Mouse (Mus musculus): ENCODE measurements around the gene Plekhm3. TPM values are rescaled to one million over a fixed set of nuclear protein-coding genes. Genes with fewer than 3 reads are reported as not detected.

Plekhm3 gene
- polyA plus RNA-seq, 1 experiment from 2014 or later, result 8.9 TPM

DNA sequence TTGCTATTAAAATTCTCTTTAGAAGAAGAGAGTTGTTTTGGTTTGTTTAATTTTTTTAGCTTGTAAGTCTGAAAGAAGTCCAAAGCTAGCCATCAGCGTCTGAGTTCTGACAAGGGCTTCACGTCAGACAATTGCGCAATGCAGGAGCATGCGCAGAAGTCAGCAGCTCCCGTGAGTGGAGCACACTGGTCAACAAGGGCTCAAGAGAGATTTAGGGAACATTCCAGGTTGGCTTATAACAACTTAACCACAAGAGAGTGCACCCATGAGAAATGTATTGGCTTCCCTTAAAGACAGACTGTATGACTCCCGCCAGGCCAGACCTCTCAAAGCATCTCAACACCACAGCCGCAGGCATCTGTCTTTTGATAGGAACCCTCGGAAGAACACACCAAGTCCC lies 203.5 kb downstream of the Plekhm3 start:
- WGBS, result 87% methylated on average over 8 of the region's 8 CpGs
- Histone ChIP-seq H3K27ac (no peak overlapping the region), H3K9me3 (no peaks in the 10 kb centered on the region), H3K27me3 (no peaks in the 10 kb centered on the region; the same call in 1 of the 2 replicates), H3K4me3 (replicated peaks) (no peak overlapping the region), H3K4me1 (no peaks in the 10 kb centered on the region), H3K4me2 (no peak overlapping the region), H3K9ac (no peak overlapping the region), H3K36me3 (replicated peaks) (no peaks in the 10 kb centered on the region)
- ATAC-seq (ENCODE audit: low FRiP score), result no peak

- Histone ChIP-seq H3K9me3 (no peaks in the 10 kb centered on the region), H3K27me3 (peaks cover 6% of the 10 kb centered on the region), H3K4me1 (no peaks in the 10 kb centered on the region), H3K27ac (no peak overlapping the region), H3K4me3 (replicated peaks) (no peak overlapping the region), H3K9ac (no peak overlapping the region), H3K4me2 (no peak overlapping the region), H3K36me3 (replicated peaks) (no peaks in the 10 kb centered on the region)
- ATAC-seq (ENCODE audit: low FRiP score), result no peak
Measured at GRCm38 (mm10) chr1:64744616-64745015, 212.0 kb downstream of the Plekhm3 start.

- no peak for ATAC-seq (ENCODE audit: low FRiP score)
- H3K4me3 ChIP-seq (replicated peaks), result no peak overlapping the region
- no peaks in the 10 kb centered on the region for H3K36me3 ChIP-seq (replicated peaks)
- H3K27ac ChIP-seq, result no peak overlapping the region
- no peak overlapping the region for H3K9ac ChIP-seq
- peaks cover 13% of the 10 kb centered on the region for H3K4me1 ChIP-seq
- H3K4me2 ChIP-seq, result no peak overlapping the region
- 93% methylated on average over 18 of the region's 18 CpGs for WGBS
- no peaks in the 10 kb centered on the region for H3K9me3 ChIP-seq
- H3K27me3 ChIP-seq, result peaks cover 22% of the 10 kb centered on the region
Measured at GRCm38 (mm10) chr1:64742741-64743408, 213.7 kb downstream of the Plekhm3 start.

DNA sequence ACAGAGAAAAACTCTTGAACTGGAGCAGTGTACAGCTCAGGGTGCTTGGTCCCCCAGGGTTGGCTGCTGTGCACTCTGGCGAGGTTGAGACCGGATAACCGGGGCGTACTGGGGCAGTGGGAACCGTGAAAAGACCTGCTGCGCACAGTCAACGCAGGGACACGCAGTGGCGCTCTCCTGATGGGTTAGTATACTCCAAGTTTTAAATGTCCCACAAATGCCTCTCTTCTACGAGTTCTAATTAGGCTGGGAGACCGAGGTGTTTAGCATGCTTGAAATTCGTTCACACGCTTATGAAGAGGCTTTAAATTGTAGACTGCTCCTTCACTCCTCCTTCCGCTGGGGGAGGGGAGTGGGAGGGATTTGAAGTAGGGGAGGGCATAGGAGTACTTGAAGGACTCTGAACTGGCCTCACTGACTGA lies 218.0 kb downstream of the Plekhm3 start:
- Histone ChIP-seq H3K4me2 (peak overlapping the region; percentile 96), H3K9me3 (no peaks in the 10 kb centered on the region), H3K36me3 (replicated peaks) (no peaks in the 10 kb centered on the region), H3K4me3 (replicated peaks) (peak overlapping the region; percentile 62; the same call in 1 of the 2 replicates), H3K27me3 (peaks cover 57% of the 10 kb centered on the region), H3K9ac (0 out of 2 replicates have a peak overlapping the region, but pooled peaks have one; percentile 29), H3K4me1 (peaks cover 48% of the 10 kb centered on the region), H3K27ac (no peak overlapping the region)
- under 1% methylated on average over 14 of the region's 14 CpGs for WGBS
- ATAC-seq (ENCODE audit: low FRiP score), result no peak

- ATAC-seq (ENCODE audit: low FRiP score), result peak; percentile 0; the same call in 1 of the 2 replicates
- Histone ChIP-seq H3K4me1 (peaks cover 53% of the 10 kb centered on the region), H3K36me3 (replicated peaks) (no peaks in the 10 kb centered on the region), H3K27ac (no peak overlapping the region), H3K4me3 (replicated peaks) (peak overlapping the region; percentile 62), H3K9ac (0 out of 2 replicates have a peak overlapping the region, but pooled peaks have one; percentile 29), H3K27me3 (peaks cover 61% of the 10 kb centered on the region), H3K9me3 (no peaks in the 10 kb centered on the region), H3K4me2 (peak overlapping the region; percentile 96)
- WGBS, result under 1% methylated on average over 11 of the region's 11 CpGs
Measured at GRCm38 (mm10) chr1:64738180-64738555, 218.5 kb downstream of the Plekhm3 start.

GRCm38 (mm10) chr1:64737502-64738179 lies 219.0 kb downstream of the Plekhm3 start, which contains the start of gene Fzd5:
Fzd5 (minus strand) TSS chr1:64737751.
- H3K27ac ChIP-seq, result peak within 1 kb of the TSS; percentile 61
- no peaks in the 10 kb centered on the region for H3K36me3 ChIP-seq (replicated peaks)
- H3K4me3 ChIP-seq (replicated peaks), result peak within 1 kb of the TSS; percentile 62
- ATAC-seq (ENCODE audit: low FRiP score), result peak; percentile 93
- H3K9ac ChIP-seq, result peak within 1 kb of the TSS; percentile 68
- no peaks in the 10 kb centered on the region for H3K9me3 ChIP-seq
- peaks cover 67% of the 10 kb centered on the region for H3K27me3 ChIP-seq
- peaks cover 58% of the 10 kb centered on the region for H3K4me1 ChIP-seq
- WGBS, result under 1% methylated on average over 66 of the region's 73 CpGs
- H3K4me2 ChIP-seq, result peak within 1 kb of the TSS; percentile 96

GRCm38 (mm10) chr1:64736681-64737501 lies 219.7 kb downstream of the Plekhm3 start:
- peak; percentile 3; the same call in 1 of the 2 replicates for ATAC-seq (ENCODE audit: low FRiP score)
- H3K27ac ChIP-seq, result peak overlapping the region; percentile 61

More at GRCm38 (mm10) chr1:64736681-64737501, 219.7 kb downstream of the Plekhm3 start:
- H3K4me1 ChIP-seq, result peaks cover 64% of the 10 kb centered on the region
- H3K4me2 ChIP-seq, result peak overlapping the region; percentile 96
- H3K9me3 ChIP-seq, result no peaks in the 10 kb centered on the region
- H3K9ac ChIP-seq, result peak overlapping the region; percentile 68
- peaks cover 73% of the 10 kb centered on the region for H3K27me3 ChIP-seq
- peak overlapping the region; percentile 62 for H3K4me3 ChIP-seq (replicated peaks)
- under 1% methylated on average over 49 of the region's 56 CpGs for WGBS
- no peaks in the 10 kb centered on the region for H3K36me3 ChIP-seq (replicated peaks)

Other genes starting within 250 kb of the Plekhm3 start
- gene Fzd5, start 219.1 kb downstream of the Plekhm3 start, polyA plus RNA-seq (2016; fragmentation: Nextera tagmentation; extraction: Ambion mirVana), result 1.0 and 1.5 TPM in 2 replicates
- gene Akr1cl, start 75.9 kb upstream of the Plekhm3 start, polyA plus RNA-seq (2016; fragmentation: Nextera tagmentation; extraction: Ambion mirVana), result 0.13 TPM in 1 of 2 replicates, not detected in the other
- not detected in 2 replicates for gene Cryge, start 94.3 kb upstream of the Plekhm3 start, polyA plus RNA-seq (2016; fragmentation: Nextera tagmentation; extraction: Ambion mirVana)
- gene Crygd, start 106.6 kb upstream of the Plekhm3 start, polyA plus RNA-seq (2016; fragmentation: Nextera tagmentation; extraction: Ambion mirVana), result not detected in 2 replicates
- not detected in 2 replicates for gene Crygc, start 116.9 kb upstream of the Plekhm3 start, polyA plus RNA-seq (2016; fragmentation: Nextera tagmentation; extraction: Ambion mirVana)
- not detected in 2 replicates for gene Crygb, start 125.5 kb upstream of the Plekhm3 start, polyA plus RNA-seq (2016; fragmentation: Nextera tagmentation; extraction: Ambion mirVana)
- 0.33 TPM in 1 of 2 replicates, not detected in the other for gene Cryga, start 146.5 kb upstream of the Plekhm3 start, polyA plus RNA-seq (2016; fragmentation: Nextera tagmentation; extraction: Ambion mirVana)
- not detected in 2 replicates for gene Gm28845, start 162.7 kb upstream of the Plekhm3 start, polyA plus RNA-seq (2016; fragmentation: Nextera tagmentation; extraction: Ambion mirVana)
- gene D630023F18Rik, start 166.4 kb upstream of the Plekhm3 start, polyA plus RNA-seq (2016; fragmentation: Nextera tagmentation; extraction: Ambion mirVana), result 0.28 TPM in 1 of 2 replicates, not detected in the other
- 343 and 355 TPM in 2 replicates for gene Idh1, start 229.7 kb upstream of the Plekhm3 start, polyA plus RNA-seq (2016; fragmentation: Nextera tagmentation; extraction: Ambion mirVana)
- 18.1 and 20.6 TPM in 2 replicates for gene Pikfyve, start 229.9 kb upstream of the Plekhm3 start, polyA plus RNA-seq (2016; fragmentation: Nextera tagmentation; extraction: Ambion mirVana)